Mouse (Mus musculus): ENCODE results near the gene Nap1l4. TPM values are rescaled to one million over a fixed set of nuclear protein-coding genes. Genes with fewer than 3 reads are reported as not detected.

Gene Nap1l4
- polyA plus RNA-seq, 1 experiment from 2014 or later = 363 TPM

- H3K4me1 ChIP-seq (replicated peaks; ENCODE audit: control insufficient read depth, insufficient read depth, low read length) = no peaks in the 10 kb centered on the region
- no peak overlapping the region for H3K27ac ChIP-seq (ENCODE audit: low read length)
- H3K27me3 ChIP-seq (replicated peaks; ENCODE audit: control insufficient read depth, insufficient read depth, low read length) = no peaks in the 10 kb centered on the region
- H3K9ac ChIP-seq (replicated peaks; ENCODE audit: low read depth, low read length) = no peak overlapping the region
- no peak for ATAC-seq
- H3K4me2 ChIP-seq (ENCODE audit: low read length) = no peak overlapping the region
- H3K36me3 ChIP-seq (ENCODE audit: control insufficient read depth, insufficient read depth) = no peaks in the 10 kb centered on the region
- no peak overlapping the region for H3K4me3 ChIP-seq (replicated peaks; ENCODE audit: low read length)
- H3K9me3 ChIP-seq (ENCODE audit: control insufficient read depth, low read length) = no peaks in the 10 kb centered on the region
- 80% methylated on average over 11 of the region's 11 CpGs for WGBS
Measured at GRCm38 (mm10) chr7:143475876-143476275, 73.0 kb downstream of the Nap1l4 start.

- Histone ChIP-seq H3K4me2 (ENCODE audit: low read length) (no peak overlapping the region), H3K9ac (replicated peaks; ENCODE audit: low read depth, low read length) (no peak overlapping the region), H3K4me3 (replicated peaks; ENCODE audit: low read length) (no peak overlapping the region), H3K4me1 (replicated peaks; ENCODE audit: control insufficient read depth, insufficient read depth, low read length) (no peaks in the 10 kb centered on the region), H3K27me3 (replicated peaks; ENCODE audit: control insufficient read depth, insufficient read depth, low read length) (no peaks in the 10 kb centered on the region), H3K36me3 (ENCODE audit: control insufficient read depth, insufficient read depth) (no peaks in the 10 kb centered on the region), H3K27ac (ENCODE audit: low read length) (no peak overlapping the region), H3K9me3 (ENCODE audit: control insufficient read depth, low read length) (no peaks in the 10 kb centered on the region)
- ATAC-seq = no peak
- WGBS = 29% methylated on average over 10 of the region's 10 CpGs
Measured at GRCm38 (mm10) chr7:143474811-143475210, 74.1 kb downstream of the Nap1l4 start.

- no peak for ATAC-seq
- no peaks in the 10 kb centered on the region for H3K4me1 ChIP-seq (replicated peaks; ENCODE audit: control insufficient read depth, insufficient read depth, low read length)
- H3K9me3 ChIP-seq (ENCODE audit: control insufficient read depth, low read length) = no peaks in the 10 kb centered on the region
- no peak within 1 kb of the TSS for H3K4me3 ChIP-seq (replicated peaks; ENCODE audit: low read length)
- no peaks in the 10 kb centered on the region for H3K27me3 ChIP-seq (replicated peaks; ENCODE audit: control insufficient read depth, insufficient read depth, low read length)
- no peak within 1 kb of the TSS for H3K27ac ChIP-seq (ENCODE audit: low read length)
- no peaks in the 10 kb centered on the region for H3K36me3 ChIP-seq (ENCODE audit: control insufficient read depth, insufficient read depth)
- H3K9ac ChIP-seq (replicated peaks; ENCODE audit: low read depth, low read length) = no peak within 1 kb of the TSS
- no peak within 1 kb of the TSS for H3K4me2 ChIP-seq (ENCODE audit: low read length)
- 42% methylated on average over 4 of the region's 4 CpGs for WGBS
Measured at GRCm38 (mm10) chr7:143473347-143474101, 75.4 kb downstream of the Nap1l4 start, which contains the start of gene Slc22a18. Slc22a18 (plus strand) TSS chr7:143473736.

GRCm38 (mm10) chr7:143469946-143470345 is 79.0 kb downstream of the Nap1l4 start:
- H3K4me2 ChIP-seq (ENCODE audit: low read length) = no peak overlapping the region
- H3K9me3 ChIP-seq (ENCODE audit: control insufficient read depth, low read length) = no peaks in the 10 kb centered on the region
- H3K36me3 ChIP-seq (ENCODE audit: control insufficient read depth, insufficient read depth) = no peaks in the 10 kb centered on the region
- H3K9ac ChIP-seq (replicated peaks; ENCODE audit: low read depth, low read length) = no peak overlapping the region
- no peak overlapping the region for H3K4me3 ChIP-seq (replicated peaks; ENCODE audit: low read length)
- 15% methylated on average over 8 of the region's 8 CpGs for WGBS
- peak; percentile 57 for ATAC-seq
- 0 out of 2 replicates have a peak, but pooled peaks cover 10% of the 10 kb centered on the region for H3K27me3 ChIP-seq (replicated peaks; ENCODE audit: control insufficient read depth, insufficient read depth, low read length)
- H3K4me1 ChIP-seq (replicated peaks; ENCODE audit: control insufficient read depth, insufficient read depth, low read length) = peaks cover 5% of the 10 kb centered on the region
- no peak overlapping the region for H3K27ac ChIP-seq (ENCODE audit: low read length)

- Histone ChIP-seq H3K27ac (ENCODE audit: low read length) (no peak overlapping the region), H3K4me2 (ENCODE audit: low read length) (no peak overlapping the region)
- no peak for ATAC-seq
Measured at GRCm38 (mm10) chr7:143467714-143468113, 81.2 kb downstream of the Nap1l4 start.

GRCm38 (mm10) chr7:143466099-143466677 is 82.7 kb downstream of the Nap1l4 start:
- Histone ChIP-seq H3K4me3 (replicated peaks; ENCODE audit: low read length) (no peak overlapping the region), H3K9ac (replicated peaks; ENCODE audit: low read depth, low read length) (no peak overlapping the region), H3K9me3 (ENCODE audit: control insufficient read depth, low read length) (no peaks in the 10 kb centered on the region), H3K27ac (ENCODE audit: low read length) (no peak overlapping the region), H3K27me3 (replicated peaks; ENCODE audit: control insufficient read depth, insufficient read depth, low read length) (peaks cover 22% of the 10 kb centered on the region), H3K4me2 (ENCODE audit: low read length) (no peak overlapping the region), H3K4me1 (replicated peaks; ENCODE audit: control insufficient read depth, insufficient read depth, low read length) (peaks cover 10% of the 10 kb centered on the region), H3K36me3 (ENCODE audit: control insufficient read depth, insufficient read depth) (no peaks in the 10 kb centered on the region)
- ATAC-seq = peak; percentile 24; the same call in 1 of the 2 replicates
- WGBS = 32% methylated on average over 14 of the region's 14 CpGs

More at GRCm38 (mm10) chr7:143467714-143468113, 81.2 kb downstream of the Nap1l4 start:
- Histone ChIP-seq H3K9me3 (ENCODE audit: control insufficient read depth, low read length) (no peaks in the 10 kb centered on the region), H3K36me3 (ENCODE audit: control insufficient read depth, insufficient read depth) (no peaks in the 10 kb centered on the region), H3K4me1 (replicated peaks; ENCODE audit: control insufficient read depth, insufficient read depth, low read length) (peaks cover 10% of the 10 kb centered on the region), H3K9ac (replicated peaks; ENCODE audit: low read depth, low read length) (no peak overlapping the region), H3K27me3 (replicated peaks; ENCODE audit: control insufficient read depth, insufficient read depth, low read length) (peaks cover 17% of the 10 kb centered on the region), H3K4me3 (replicated peaks; ENCODE audit: low read length) (no peak overlapping the region)
- 2% methylated on average over 6 of the region's 6 CpGs for WGBS

- Histone ChIP-seq H3K4me3 (replicated peaks; ENCODE audit: low read length) (peak overlapping the region; percentile 41), H3K36me3 (ENCODE audit: control insufficient read depth, insufficient read depth) (no peaks in the 10 kb centered on the region), H3K4me2 (ENCODE audit: low read length) (peak overlapping the region; percentile 69), H3K9ac (replicated peaks; ENCODE audit: low read depth, low read length) (peak overlapping the region; percentile 51), H3K27ac (ENCODE audit: low read length) (no peak overlapping the region), H3K27me3 (replicated peaks; ENCODE audit: control insufficient read depth, insufficient read depth, low read length) (peaks cover 22% of the 10 kb centered on the region), H3K4me1 (replicated peaks; ENCODE audit: control insufficient read depth, insufficient read depth, low read length) (peaks cover 12% of the 10 kb centered on the region), H3K9me3 (ENCODE audit: control insufficient read depth, low read length) (0 out of 2 replicates have a peak, but pooled peaks cover 10% of the 10 kb centered on the region)
- ATAC-seq = no peak
- WGBS = 23% methylated on average over 56 of the region's 56 CpGs
Measured at GRCm38 (mm10) chr7:143464811-143465560, 83.9 kb downstream of the Nap1l4 start.

GRCm38 (mm10) chr7:143463865-143464415 is 85.0 kb downstream of the Nap1l4 start:
- Histone ChIP-seq H3K9ac (replicated peaks; ENCODE audit: low read depth, low read length) (no peak overlapping the region), H3K36me3 (ENCODE audit: control insufficient read depth, insufficient read depth) (no peaks in the 10 kb centered on the region), H3K4me3 (replicated peaks; ENCODE audit: low read length) (no peak overlapping the region), H3K4me2 (ENCODE audit: low read length) (no peak overlapping the region), H3K9me3 (ENCODE audit: control insufficient read depth, low read length) (peaks cover 14% of the 10 kb centered on the region; the same call in 1 of the 2 replicates), H3K27ac (ENCODE audit: low read length) (no peak overlapping the region), H3K4me1 (replicated peaks; ENCODE audit: control insufficient read depth, insufficient read depth, low read length) (peaks cover 14% of the 10 kb centered on the region), H3K27me3 (replicated peaks; ENCODE audit: control insufficient read depth, insufficient read depth, low read length) (peaks cover 22% of the 10 kb centered on the region)
- ATAC-seq = no peak
- WGBS = 42% methylated on average over 11 of the region's 11 CpGs

Measured in forebrain, embryonic 16.5 days (tissue).